Mouse (Mus musculus) retina, postnatal 7 days (tissue): ENCODE results near the gene Atxn7l1.

ENCODE experiments used
- DNase-seq: peaks from one replicate; pipeline ENCODE4 v3.0.0-alpha.2; 2012; ENCODE audit warnings: low read depth, low spot score

Gene Atxn7l1

GRCm38 (mm10) chr12:33225978-33226377, 78.5 kb downstream of the Atxn7l1 start:
- no peak for DNase-seq

- no peak for DNase-seq
Observed at GRCm38 (mm10) chr12:33226596-33226995, 79.1 kb downstream of the Atxn7l1 start.

DNA sequence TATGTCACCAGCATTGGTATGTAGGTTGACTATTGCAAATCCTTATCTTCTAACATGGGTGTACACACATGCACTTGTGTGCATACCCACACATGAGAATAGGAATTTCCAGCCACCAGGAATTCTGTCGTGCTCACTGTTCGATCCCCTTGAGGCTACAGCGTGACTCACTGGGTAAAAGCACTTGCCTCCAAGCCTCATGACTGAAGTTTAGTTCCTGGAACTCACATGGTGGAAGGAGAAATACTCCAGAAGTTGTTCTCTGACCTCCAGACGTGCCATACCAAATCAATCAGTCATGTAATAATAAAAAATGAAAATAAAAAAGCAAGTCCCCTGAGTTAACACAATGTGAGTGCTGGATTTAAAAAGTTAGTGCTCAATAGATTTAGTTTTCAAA, 87.8 kb downstream of the Atxn7l1 start:
- no peak for DNase-seq

- no peak for DNase-seq
Observed at GRCm38 (mm10) chr12:33235771-33236323, 88.4 kb downstream of the Atxn7l1 start.

DNA sequence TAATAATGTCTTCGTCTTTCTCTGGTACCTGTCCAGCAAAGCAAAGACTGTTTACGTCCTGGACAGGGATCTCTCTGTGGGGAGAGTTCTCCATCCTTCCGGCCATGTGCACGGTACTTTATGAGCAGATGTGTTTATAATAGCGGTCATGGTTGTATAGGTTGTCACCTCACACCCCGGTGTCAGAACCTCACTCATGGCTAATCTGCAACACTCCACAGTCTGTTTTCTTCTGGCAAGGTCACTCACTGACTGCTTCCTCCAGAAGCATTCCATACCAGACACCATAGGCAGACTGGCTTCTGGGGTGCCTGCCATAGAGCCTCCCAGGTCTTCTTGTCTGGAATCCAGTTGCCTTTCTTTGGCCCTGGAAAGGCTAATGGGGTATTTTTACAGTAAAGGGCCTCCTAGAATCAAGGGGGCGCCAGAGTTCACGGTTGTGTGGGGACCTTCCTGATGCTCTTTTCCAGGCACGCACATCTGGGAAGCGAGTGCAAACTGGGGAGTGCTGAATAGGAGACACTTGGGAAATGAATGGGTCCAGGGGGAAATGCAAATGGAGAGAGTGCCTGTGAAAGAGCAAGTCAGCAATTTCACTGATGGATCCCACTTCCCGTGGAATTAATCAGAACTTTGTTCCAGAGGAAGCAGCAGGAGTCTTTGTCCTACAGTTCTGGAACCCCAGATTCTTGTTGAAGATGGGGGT, 89.0 kb downstream of the Atxn7l1 start:
- DNase-seq, result no peak

DNA sequence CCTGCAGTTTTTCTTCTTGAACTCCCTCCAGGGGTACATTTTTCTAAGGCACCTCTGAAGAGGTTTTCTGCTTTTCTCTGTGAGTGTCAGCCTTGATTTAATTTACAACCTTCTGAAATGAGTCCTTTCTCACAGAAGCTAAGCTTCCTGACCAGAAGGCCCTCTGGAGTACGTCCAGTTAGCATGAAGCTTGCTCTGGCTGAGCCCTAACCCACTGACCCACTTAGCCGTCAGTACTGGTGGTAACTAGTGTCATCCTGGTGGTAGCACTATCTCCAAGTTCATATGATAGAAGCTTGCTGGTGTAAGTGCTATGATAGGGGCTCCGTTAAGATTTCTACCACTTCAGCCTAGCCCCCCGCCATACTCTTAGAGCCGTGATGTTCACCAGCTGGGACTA, 89.6 kb downstream of the Atxn7l1 start:
- no peak for DNase-seq

- DNase-seq, result no peak
Observed at GRCm38 (mm10) chr12:33242679-33243078, 95.2 kb downstream of the Atxn7l1 start.

- no peak for DNase-seq
Observed at GRCm38 (mm10) chr12:33244132-33244875, 96.8 kb downstream of the Atxn7l1 start.

GRCm38 (mm10) chr12:33245455-33245854, 98.0 kb downstream of the Atxn7l1 start:
- DNase-seq, result no peak

DNA sequence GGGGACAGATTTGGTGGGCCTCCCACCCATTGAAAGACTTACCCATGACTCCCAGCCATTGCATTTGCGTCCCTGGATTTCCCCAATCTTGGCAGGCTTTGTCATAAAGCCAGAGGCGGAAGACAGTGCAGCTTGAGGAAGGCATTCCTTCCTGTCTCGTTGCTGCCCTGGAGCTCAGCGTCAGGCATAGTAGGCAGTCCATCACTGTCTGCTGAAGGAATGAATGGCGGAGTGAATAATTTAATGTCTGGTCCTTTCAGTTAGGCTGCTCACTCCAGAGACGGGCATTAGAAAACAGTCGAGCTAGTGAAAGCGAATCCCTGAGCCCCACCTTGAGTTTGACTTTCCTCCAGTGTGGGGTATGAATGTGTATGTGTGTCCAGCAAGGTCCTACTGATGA, 99.4 kb downstream of the Atxn7l1 start:
- DNase-seq, result no peak

DNA sequence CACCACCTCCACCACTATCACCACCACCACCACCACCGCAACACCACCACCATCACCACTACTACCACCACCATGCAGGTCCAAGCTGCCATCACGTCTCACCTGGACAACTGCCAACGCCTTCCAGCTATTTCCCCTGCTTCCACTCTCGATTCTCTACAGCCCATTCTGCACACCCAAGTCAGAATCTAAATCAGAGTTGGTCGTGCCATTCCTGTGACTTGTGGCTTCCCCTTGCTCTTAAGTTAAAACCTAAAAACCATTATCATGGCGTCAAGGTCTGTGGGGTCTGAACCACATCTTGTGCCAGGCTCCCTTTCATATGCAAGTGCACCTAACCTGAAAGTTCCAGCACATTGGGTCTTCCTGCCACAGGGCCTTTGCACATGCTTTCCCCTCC, 102.7 kb downstream of the Atxn7l1 start:
- DNase-seq, result no peak

GRCm38 (mm10) chr12:33251399-33251798, 103.9 kb downstream of the Atxn7l1 start:
- DNase-seq, result no peak

DNA sequence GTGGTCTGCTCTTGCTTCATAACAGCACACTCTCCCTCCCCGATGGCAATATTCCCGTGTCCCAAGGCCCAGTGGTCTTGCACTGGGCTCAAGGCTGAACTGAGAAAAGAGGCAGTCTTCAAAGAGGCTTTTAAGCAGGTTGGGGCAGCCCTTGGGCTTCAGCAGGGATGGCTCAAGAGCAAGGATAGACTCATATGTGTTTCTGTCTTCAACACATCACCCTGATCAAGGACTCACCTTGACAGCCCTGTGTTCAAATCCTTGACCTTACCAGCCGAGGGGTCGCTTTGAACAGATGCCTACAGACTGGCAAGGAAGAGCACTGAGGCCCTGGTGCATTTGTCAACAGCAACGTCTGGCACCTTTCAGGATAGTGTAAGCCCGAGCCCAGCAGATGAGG, 105.1 kb downstream of the Atxn7l1 start:
- DNase-seq, result no peak

GRCm38 (mm10) chr12:33253206-33253605, 105.7 kb downstream of the Atxn7l1 start:
- DNase-seq, result peak; percentile 74

DNA sequence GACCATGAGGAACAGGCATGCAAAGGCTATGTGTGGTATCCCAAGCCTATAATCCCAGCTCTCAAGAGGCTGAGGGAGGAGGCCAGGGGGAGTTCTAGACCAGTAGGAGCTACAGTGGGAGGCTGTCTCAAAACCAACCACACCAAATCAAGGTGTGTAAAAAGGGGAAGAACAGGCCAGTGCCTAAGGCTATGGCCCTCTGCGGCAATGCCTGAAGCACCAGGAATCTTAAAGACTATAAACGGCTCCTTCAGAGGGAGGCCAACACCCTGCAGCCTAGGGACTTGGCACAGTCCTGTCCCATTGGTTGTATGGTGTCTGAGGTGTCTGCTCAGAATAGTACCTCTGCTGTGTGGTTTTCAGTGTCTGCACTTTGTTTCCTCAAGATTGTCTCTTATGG, 107.8 kb downstream of the Atxn7l1 start:
- no peak for DNase-seq

GRCm38 (mm10) chr12:33256426-33256825, 108.9 kb downstream of the Atxn7l1 start:
- DNase-seq, result no peak

DNA sequence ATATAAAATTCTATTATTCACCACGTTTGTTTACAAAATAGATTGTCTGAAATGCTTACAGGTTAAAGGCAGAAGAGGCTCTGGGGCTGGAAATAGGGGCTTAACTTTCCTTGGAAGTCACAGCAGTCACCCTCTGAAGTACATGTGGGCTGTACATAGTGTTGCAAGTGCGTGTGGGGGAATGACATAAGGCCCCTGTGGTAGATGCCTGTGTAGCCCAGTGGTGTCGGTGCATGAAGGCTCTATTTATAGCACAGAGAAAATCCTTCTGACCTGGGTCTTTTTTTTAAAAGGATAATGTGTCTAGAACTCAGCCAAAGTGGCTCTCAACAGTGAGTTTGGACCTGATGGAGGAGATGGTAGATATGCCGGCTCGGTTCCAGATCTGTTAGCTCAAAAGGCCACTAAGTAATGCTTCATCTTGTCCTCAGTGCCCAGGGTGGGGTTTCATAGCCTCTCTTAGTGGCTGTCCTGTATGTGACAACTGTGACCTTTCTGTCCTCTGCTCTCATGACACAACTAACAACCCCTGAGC, 111.6 kb downstream of the Atxn7l1 start:
- no peak for DNase-seq

GRCm38 (mm10) chr12:33260575-33260974, 113.1 kb downstream of the Atxn7l1 start:
- no peak for DNase-seq

GRCm38 (mm10) chr12:33265877-33266276, 118.4 kb downstream of the Atxn7l1 start:
- DNase-seq, result no peak

GRCm38 (mm10) chr12:33267965-33268364, 120.5 kb downstream of the Atxn7l1 start:
- no peak for DNase-seq

DNA sequence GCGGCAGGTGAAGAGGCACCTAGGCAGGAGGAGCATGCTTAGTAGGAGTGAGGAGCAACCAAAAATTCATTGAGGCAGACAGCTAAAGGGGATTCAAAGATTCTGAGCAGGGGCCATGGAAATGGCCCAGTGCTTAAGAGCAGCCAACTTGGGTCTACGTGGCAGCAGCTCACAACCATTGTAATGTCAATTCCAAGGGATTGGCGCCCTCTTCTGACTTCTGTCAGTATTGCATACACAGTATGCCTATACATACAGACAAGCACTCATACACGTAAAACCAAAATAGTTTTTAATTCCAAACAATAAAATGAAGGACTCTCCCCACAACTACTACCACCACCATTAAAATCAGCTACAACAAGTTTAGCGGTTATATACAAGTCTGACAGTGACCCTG, 122.2 kb downstream of the Atxn7l1 start:
- peak; percentile 41 for DNase-seq

DNA sequence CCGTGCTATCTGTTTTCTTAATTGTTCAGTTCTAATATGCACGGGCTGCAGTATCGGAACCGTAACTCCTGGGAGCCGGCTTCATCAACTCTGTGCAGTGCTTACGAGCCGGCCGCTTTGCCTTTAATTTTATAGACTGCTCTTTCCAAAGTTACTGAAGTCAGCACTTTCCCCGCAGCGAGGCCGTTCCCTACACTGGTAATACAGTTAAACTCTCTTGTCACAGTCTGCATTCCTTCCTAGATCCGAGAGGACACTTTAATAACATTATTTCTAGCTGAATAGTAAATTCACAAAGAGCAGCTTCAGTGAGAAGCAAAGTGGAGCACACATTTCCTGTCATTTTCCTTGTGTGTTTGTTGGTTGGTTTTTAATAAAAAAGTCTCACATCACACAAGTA, 124.4 kb downstream of the Atxn7l1 start:
- no peak for DNase-seq

DNA sequence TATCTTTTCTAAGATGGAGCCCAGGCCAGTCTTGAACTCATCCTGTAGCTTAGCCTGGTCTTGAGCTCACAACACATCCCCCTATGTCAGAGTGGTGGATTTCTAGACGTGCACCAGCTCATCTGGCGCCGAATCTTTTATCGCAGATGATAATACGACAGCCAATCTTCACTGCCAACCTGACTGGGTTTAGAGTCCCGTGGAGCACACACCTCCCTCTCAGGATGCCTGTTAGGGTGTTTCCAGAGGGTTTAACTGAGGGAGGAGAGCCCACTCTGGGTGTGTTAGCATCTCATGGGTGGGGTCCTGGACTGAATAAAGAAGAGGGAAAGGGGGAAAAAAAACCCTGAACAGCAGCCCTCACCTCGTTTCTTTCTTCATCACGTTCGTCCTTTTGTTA, 124.9 kb downstream of the Atxn7l1 start:
- DNase-seq, result no peak
